13 mouse cellular contexts compared by ENCODE assay signal in genomic region chr5:129260689-129261088, GRCm38 (mm10).
DNase-seq lines count a peak whose midpoint lies in the region; ATAC-seq and TF ChIP-seq lines count a peak whose summit lies in the region.
"Had no signal": no experiment of that assay in that cellular context is flagged by ENCODE, and none has a peak within 500 bp of the region (broad histone marks: within the 10 kb centered on the region; RNA-seq: fewer than 3 reads in every experiment).

No protein-coding gene starts in this region.

- no peak for ATAC-seq in heart, embryonic 11.5 days (replicated peaks; ENCODE audit: insufficient number of reproducible peaks, low FRiP score, low TSS enrichment)
- no peak for ATAC-seq in forebrain, embryonic 11.5 days (replicated peaks; ENCODE audit: low FRiP score)
- ATAC-seq: activated CD4-positive, CD25-positive, alpha-beta regulatory T cell, adult 4 months had no signal

- no peak for TF ChIP-seq CTCF in heart, adult 2 months (IDR thresholded peaks at IDR 0.05)

- peaks cover 3% of the 10 kb centered on the region; the same call in 1 of the 2 replicates for H3K4me1 ChIP-seq in heart, embryonic 11.5 days (ENCODE audit: control insufficient read depth, insufficient read depth, low read length)
- H3K4me1 ChIP-seq in heart, adult 2 months (ENCODE audit: control insufficient read depth, insufficient read depth, low read length): peaks cover 25% of the 10 kb centered on the region
- no peaks in the 10 kb centered on the region for H3K4me1 ChIP-seq in forebrain, embryonic 11.5 days (replicated peaks; ENCODE audit: control insufficient read depth, insufficient read depth, low read length)
- H3K4me1 ChIP-seq in forebrain, embryonic 10.5 days: no peaks in the 10 kb centered on the region; the same call in 1 of the 2 replicates

- 56% methylated on average over 9 of the region's 9 CpGs for WGBS in heart, embryonic 11.5 days (ENCODE audit: insufficient replicate concordance)
- 41% methylated on average over 9 of the region's 9 CpGs for WGBS in heart, adult 2 months
- 85% methylated on average over 9 of the region's 9 CpGs for WGBS in forebrain, embryonic 11.5 days
- 80% methylated on average over 9 of the region's 9 CpGs for WGBS in forebrain, embryonic 10.5 days

- H3K79me2 ChIP-seq in heart, adult 2 months (replicated peaks; ENCODE audit: control insufficient read depth, insufficient read depth, low read length): no peaks in the 10 kb centered on the region

- H3K9ac ChIP-seq in heart, embryonic 11.5 days (ENCODE audit: low read depth, low read length): no peak overlapping the region
- no peak overlapping the region for H3K9ac ChIP-seq in heart, adult 2 months (ENCODE audit: low read depth, low read length)
- no peak overlapping the region for H3K9ac ChIP-seq in forebrain, embryonic 11.5 days (ENCODE audit: low read length)
- H3K9ac ChIP-seq: neural tube, embryonic 12.5 days had no signal

- H3K4me3 ChIP-seq in heart, embryonic 11.5 days (ENCODE audit: low read depth, low read length): no peak overlapping the region
- no peak overlapping the region for H3K4me3 ChIP-seq in heart, adult 2 months
- H3K4me3 ChIP-seq in forebrain, embryonic 11.5 days (ENCODE audit: low read depth, low read length): no peak overlapping the region
- H3K4me3 ChIP-seq in forebrain, embryonic 10.5 days: no peak overlapping the region
- H3K4me3 ChIP-seq: embryonic facial prominence, embryonic 10.5 days; neural tube, embryonic 12.5 days had no signal

- peak; percentile 56; the same call in 1 of the 2 replicates for TF ChIP-seq POLR2A in heart, adult 2 months (IDR thresholded peaks at IDR 0.05; ENCODE audit: insufficient read depth, low read depth, low read length)

- TF ChIP-seq EP300 in heart, adult 2 months (IDR thresholded peaks at IDR 0.05; ENCODE audit: insufficient read depth, low read depth, low read length): peak; percentile 97

- H3K9me3 ChIP-seq in heart, embryonic 11.5 days (replicated peaks; ENCODE audit: control insufficient read depth, low read length): no peaks in the 10 kb centered on the region
- H3K9me3 ChIP-seq in forebrain, embryonic 11.5 days (ENCODE audit: control insufficient read depth, low read length): no peaks in the 10 kb centered on the region
- no peaks in the 10 kb centered on the region for H3K9me3 ChIP-seq in forebrain, embryonic 10.5 days
- H3K9me3 ChIP-seq: embryonic facial prominence, embryonic 10.5 days; neural tube, embryonic 12.5 days had no signal

- no peak overlapping the region for H3K4me2 ChIP-seq in heart, embryonic 11.5 days
- no peak overlapping the region for H3K4me2 ChIP-seq in forebrain, embryonic 11.5 days (ENCODE audit: low read depth, low read length, severe bottlenecking)
- H3K4me2 ChIP-seq: neural tube, embryonic 12.5 days had no signal

- intact Hi-C loops in heart, adult 2 months (cut with DNase I): loop anchor here (2.0 kb wide), 1 partner anchor 34 kb away; no protein-coding TSS in a partner anchor

- peak; percentile 97 for DNase-seq in heart, adult 11 months
- peak; percentile 51 to 60 for DNase-seq in heart, adult 2 months
- peak; percentile 53 for DNase-seq in kidney, postnatal 10 days
- peak; percentile 16 for DNase-seq in lung, postnatal 14 days
- DNase-seq in forebrain, embryonic 11.5 days (ENCODE audit: low spot score): no peak
- no peak for DNase-seq in forebrain, embryonic 10.5 days (ENCODE audit: extremely low spot score, low spot score)
- DNase-seq in cerebellum, postnatal 36 days: no peak
- DNase-seq: midbrain, embryonic 14.5 days; thymus, postnatal 25 days had no signal

- H3K27ac ChIP-seq in heart, embryonic 11.5 days (ENCODE audit: low read depth, low read length): no peak overlapping the region
- H3K27ac ChIP-seq in heart, adult 2 months: peak overlapping the region; percentile 76
- no peak overlapping the region for H3K27ac ChIP-seq in forebrain, embryonic 11.5 days (ENCODE audit: low read depth, low read length)
- H3K27ac ChIP-seq in forebrain, embryonic 10.5 days: no peak overlapping the region
- H3K27ac ChIP-seq: neural tube, embryonic 12.5 days had no signal

- no peaks in the 10 kb centered on the region for H3K36me3 ChIP-seq in heart, embryonic 11.5 days (ENCODE audit: control insufficient read depth, insufficient read depth, low read length)
- no peaks in the 10 kb centered on the region for H3K36me3 ChIP-seq in heart, adult 2 months (ENCODE audit: control insufficient read depth, insufficient read depth, low read length)
- no peaks in the 10 kb centered on the region for H3K36me3 ChIP-seq in forebrain, embryonic 11.5 days (ENCODE audit: control insufficient read depth, insufficient read depth, low read length)
- H3K36me3 ChIP-seq in forebrain, embryonic 10.5 days (replicated peaks): no peaks in the 10 kb centered on the region
- H3K36me3 ChIP-seq: embryonic facial prominence, embryonic 10.5 days; neural tube, embryonic 12.5 days had no signal

- H3K27me3 ChIP-seq in heart, embryonic 11.5 days (ENCODE audit: control insufficient read depth, insufficient read depth, low read length): no peaks in the 10 kb centered on the region
- no peaks in the 10 kb centered on the region for H3K27me3 ChIP-seq in heart, adult 2 months (ENCODE audit: control insufficient read depth, insufficient read depth, low read length)
- no peaks in the 10 kb centered on the region for H3K27me3 ChIP-seq in forebrain, embryonic 11.5 days (ENCODE audit: control insufficient read depth, insufficient read depth, low read length)
- H3K27me3 ChIP-seq in forebrain, embryonic 10.5 days (ENCODE audit: poor library complexity, severe bottlenecking): no peaks in the 10 kb centered on the region
- H3K27me3 ChIP-seq: neural tube, embryonic 12.5 days had no signal

Comparison
In these comparisons a context has a peak if more than half of its experiments do, and no peak if none do; other contexts are left out.
1. DNase-seq: peak in heart, adult 11 months (single experiment), heart, adult 2 months (2 of 2), kidney, postnatal 10 days (single experiment) and lung, postnatal 14 days (single experiment); none in forebrain, embryonic 11.5 days (single experiment), forebrain, embryonic 10.5 days (single experiment) and cerebellum, postnatal 36 days (0 of 2).